In genomic region chr6:89643798-89644270, GRCm38 (mm10) we compare ENCODE assay signal across 8 mouse cellular contexts. TPM values are rescaled to one million over a fixed set of nuclear protein-coding genes. Genes with fewer than 3 reads are reported as not detected.
DNase-seq lines count a peak whose midpoint lies in the region; ATAC-seq and TF ChIP-seq lines count a peak whose summit lies in the region.

Gene Txnrd3 (plus strand): TSS chr6:89643988.

- no peaks in the 10 kb centered on the region for H3K9me3 ChIP-seq in hindbrain, embryonic 14.5 days (ENCODE audit: control insufficient read depth, low read length)

- H3K27ac ChIP-seq in hindbrain, embryonic 14.5 days = peak within 1 kb of the TSS; percentile 84

- CTCF ChIA-PET in Patski (lab: Charles Lee) = interaction anchor here (1.5 to 2.3 kb wide), 3 partner anchors 12 to 37 kb away, joined by 3 to 8 read pairs (median 5); no protein-coding TSS in a partner anchor

- H3K4me2 ChIP-seq in hindbrain, embryonic 14.5 days (replicated peaks) = peak within 1 kb of the TSS; percentile 83

- peak within 1 kb of the TSS; percentile 72 for H3K4me3 ChIP-seq in hindbrain, embryonic 14.5 days (replicated peaks; ENCODE audit: low read length)

- WGBS in hindbrain, embryonic 14.5 days = under 1% methylated on average over 51 of the region's 51 CpGs

- no peaks in the 10 kb centered on the region for H3K36me3 ChIP-seq in hindbrain, embryonic 14.5 days (replicated peaks; ENCODE audit: control insufficient read depth, insufficient read depth)

- in situ Hi-C loops in Patski (cut with MboI; ENCODE audit: low pct_unique_long_range_greater_than_20kb) = no loop called here

- H3K27me3 ChIP-seq in Patski = no peaks in the 10 kb centered on the region
- H3K27me3 ChIP-seq in hindbrain, embryonic 14.5 days (ENCODE audit: control insufficient read depth, insufficient read depth, low read length) = no peaks in the 10 kb centered on the region

- ATAC-seq in Patski = peak; percentile 85
- ATAC-seq in hindbrain, embryonic 14.5 days (ENCODE audit: low FRiP score) = peak; percentile 86

- 0 out of 2 replicates have a peak, but pooled peaks cover 8% of the 10 kb centered on the region for H3K4me1 ChIP-seq in hindbrain, embryonic 14.5 days (replicated peaks; ENCODE audit: control insufficient read depth, insufficient read depth, low read length)

- no peak for TF ChIP-seq CTCF in Patski (IDR thresholded peaks at IDR 0.05)

- peak within 1 kb of the TSS; percentile 77 for H3K9ac ChIP-seq in hindbrain, embryonic 14.5 days

- peak; percentile 39 for DNase-seq in Patski (ENCODE audit: low read depth, low spot score)
- DNase-seq in cerebellum, postnatal 14 days = peak; percentile 79 to 82
- peak; percentile 71 for DNase-seq in frontal cortex, postnatal 25 days (ENCODE audit: low spot score in 2 of 2)
- DNase-seq in hindbrain, embryonic 14.5 days (ENCODE audit: low spot score) = peak; percentile 77
- peak; percentile 84 to 86 for DNase-seq in layer of hippocampus, postnatal 36 days
- peak; percentile 96 for DNase-seq in lung, postnatal 36 days
- DNase-seq in retina, postnatal 1 day = peak; percentile 94
- peak; percentile 88 to 96 for DNase-seq in urinary bladder, adult 18-20 months (ENCODE audit: low spot score in 2 of 2)

- POLR2A ChIA-PET in Patski (lab: Charles Lee) = interaction anchor here (1.0 to 2.1 kb wide), 2 partner anchors 12 kb away, joined by 3 to 5 read pairs; no protein-coding TSS in a partner anchor

RNA-seq across cellular contexts. Expression of gene Txnrd3, which starts in this region (rescaled TPM):
- polyA plus RNA-seq in Patski (2021) = 26.7 TPM
- 16.0 and 17.1 TPM in 2 replicates for polyA plus RNA-seq in hindbrain, embryonic 14.5 days (2014; fragmentation: Nextera tagmentation; extraction: Ambion mirVana)
- 1 to 10 TPM; 3.3 to 3.6 TPM for total RNA-seq in layer of hippocampus, postnatal 36 days (2021)

Comparison
In these comparisons a context has a peak if more than half of its experiments do, and no peak if none do; other contexts are left out.
1. Peak in every context shown above with its lines: DNase-seq, ATAC-seq, H3K4me3 ChIP-seq and H3K27ac ChIP-seq.
2. DNase-seq: peak in every context shown above with its lines; median percentile 96 in lung, postnatal 36 days; 94 in retina, postnatal 1 day; 92 in urinary bladder, adult 18-20 months; 85 in layer of hippocampus, postnatal 36 days; 80 in cerebellum, postnatal 14 days; 77 in hindbrain, embryonic 14.5 days; 71 in frontal cortex, postnatal 25 days; 39 in Patski.